Mouse (Mus musculus): ENCODE data around the gene AB124611. TPM values are rescaled to one million over a fixed set of nuclear protein-coding genes. Genes with fewer than 3 reads are reported as not detected.
A peak's percentile ranks its signal among the peaks of the same experiment; 100 is the strongest.
"Not testable (repeated sequence)": the region's sequence is repeated elsewhere in the genome, so short reads cannot be mapped to it uniquely, and the experiment has no call there.

Gene AB124611
- polyA plus RNA-seq, 1 experiment from 2014 or later, result 3.6 TPM

DNA sequence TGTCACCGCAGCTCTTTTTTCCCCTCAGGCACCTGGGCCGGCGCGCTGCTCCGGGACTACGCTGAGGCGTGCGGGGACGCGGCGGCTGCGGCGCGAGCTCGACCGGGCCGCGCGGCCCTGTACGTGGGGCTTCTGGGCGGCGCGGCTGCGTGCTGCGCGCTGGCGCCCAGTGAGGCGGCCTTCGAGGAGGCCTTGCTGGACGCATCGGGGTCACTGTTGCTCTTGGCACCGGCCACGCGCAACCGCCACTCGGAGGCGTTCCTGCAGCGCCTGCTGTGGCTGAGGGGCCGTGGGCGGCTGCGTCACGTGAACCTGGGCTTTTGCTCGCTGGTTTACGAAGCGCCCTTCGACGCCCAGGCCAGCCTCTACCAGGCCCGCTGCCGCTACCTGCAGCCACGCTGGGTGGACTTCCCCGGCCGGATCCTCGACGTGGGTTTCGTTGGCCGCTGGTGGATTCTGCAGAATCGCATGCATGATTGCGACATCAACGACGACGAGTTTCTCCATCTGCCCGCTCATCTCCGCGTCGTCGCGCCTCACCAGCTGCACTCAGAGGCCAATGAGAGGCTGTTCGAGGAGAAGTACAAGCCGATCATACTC is 67.2 kb downstream of the AB124611 start:
- H3K27ac ChIP-seq, result peak overlapping the region; percentile 88
- no peaks in the 10 kb centered on the region for H3K9me3 ChIP-seq
- peaks cover 33% of the 10 kb centered on the region for H3K4me1 ChIP-seq
- H3K27me3 ChIP-seq, result no peaks in the 10 kb centered on the region
- peak; percentile 50 for ATAC-seq (ENCODE audit: insufficient number of reproducible peaks, low FRiP score, low TSS enrichment, low read depth)
- H3K4me2 ChIP-seq, result peak overlapping the region; percentile 95
- H3K9ac ChIP-seq, result peak overlapping the region; percentile 95
- peak overlapping the region; percentile 99 for H3K4me3 ChIP-seq
- under 1% methylated on average over 69 of the region's 69 CpGs for WGBS
- H3K36me3 ChIP-seq, result peaks cover 45% of the 10 kb centered on the region

DNA sequence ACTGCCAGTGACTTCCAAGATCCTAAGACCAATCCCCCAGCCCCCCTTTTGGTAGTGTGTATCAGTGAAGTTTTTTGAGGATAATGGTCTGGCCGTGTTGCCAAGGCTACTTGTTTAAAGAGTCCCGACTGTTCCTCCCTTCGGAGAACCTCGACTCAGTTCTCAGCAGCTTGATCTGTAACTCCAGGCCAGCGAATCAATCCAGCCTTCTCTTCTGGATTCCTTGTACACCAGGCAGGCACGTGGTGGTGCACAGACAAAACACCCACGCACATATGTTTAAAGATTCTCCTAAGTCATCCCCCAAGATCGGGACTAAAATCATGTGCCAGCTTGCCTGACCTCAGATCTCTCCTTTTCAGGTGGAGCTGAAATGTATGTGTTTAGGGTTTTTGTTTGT is 68.4 kb downstream of the AB124611 start:
- H3K4me3 ChIP-seq, result peak overlapping the region; percentile 99

DNA sequence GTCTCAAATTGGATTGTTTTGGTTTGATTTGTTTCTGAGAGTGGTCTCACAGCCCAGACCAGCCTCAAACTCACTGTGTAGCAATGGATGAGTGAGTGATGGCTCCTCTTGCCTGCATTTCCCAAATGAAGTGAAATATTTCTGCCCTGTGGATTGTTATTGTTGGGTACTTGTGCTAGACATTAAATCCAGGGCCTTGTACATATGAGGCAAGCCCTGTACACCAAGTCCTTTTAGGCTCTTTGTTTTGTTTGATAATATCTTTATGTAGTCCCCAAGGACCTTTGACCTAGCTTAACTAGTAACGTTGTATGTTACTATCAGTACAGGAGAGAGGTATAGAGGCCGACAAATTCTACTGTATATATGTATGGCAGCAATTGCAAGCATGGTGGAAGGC is 68.9 kb downstream of the AB124611 start:
- no peak for ATAC-seq (ENCODE audit: insufficient number of reproducible peaks, low FRiP score, low TSS enrichment, low read depth)
- 91% methylated on average over 2 of the region's 2 CpGs for WGBS
- H3K27me3 ChIP-seq, result no peaks in the 10 kb centered on the region
- H3K9ac ChIP-seq, result no peak overlapping the region
- no peak overlapping the region for H3K4me2 ChIP-seq
- no peaks in the 10 kb centered on the region for H3K9me3 ChIP-seq
- H3K27ac ChIP-seq, result no peak overlapping the region
- H3K4me1 ChIP-seq, result peaks cover 33% of the 10 kb centered on the region
- peaks cover 29% of the 10 kb centered on the region for H3K36me3 ChIP-seq
- H3K4me3 ChIP-seq, result no peak overlapping the region

More for the DNA sequence above, 68.4 kb downstream of the AB124611 start:
- not testable (repeated sequence) for H3K27ac ChIP-seq; ATAC-seq (ENCODE audit: insufficient number of reproducible peaks, low FRiP score, low TSS enrichment, low read depth); H3K27me3 ChIP-seq; H3K9me3 ChIP-seq; H3K9ac ChIP-seq
- Histone ChIP-seq H3K4me2 (peak overlapping the region; percentile 95), H3K36me3 (peaks cover 34% of the 10 kb centered on the region), H3K4me1 (peaks cover 33% of the 10 kb centered on the region)
- WGBS, result 85% methylated on average over 8 of the region's 8 CpGs

Small RNA genes within 50 kb of the gene (microRNA-seq; reads per million reads assigned to microRNA genes)
- 32.3 reads per million, percentile 36 among the genes with 10 or more reads in this experiment for gene Mir199a-1

Other genes with a start within 250 kb of the AB124611 start
- gene Kri1, start 238.2 kb upstream of the AB124611 start, polyA plus RNA-seq (2015; fragmentation: Nextera tagmentation; extraction: Ambion mirVana), result 13.1 and 18.4 TPM in 2 replicates
- 55.3 and 60.1 TPM in 2 replicates for gene Cdkn2d, start 234.8 kb upstream of the AB124611 start, polyA plus RNA-seq (2015; fragmentation: Nextera tagmentation; extraction: Ambion mirVana)
- 42.3 and 43.2 TPM in 2 replicates for gene Ap1m2, start 213.8 kb upstream of the AB124611 start, polyA plus RNA-seq (2015; fragmentation: Nextera tagmentation; extraction: Ambion mirVana)
- gene Slc44a2, start 205.5 kb upstream of the AB124611 start, polyA plus RNA-seq (2015; fragmentation: Nextera tagmentation; extraction: Ambion mirVana), result 137 and 150 TPM in 2 replicates
- 169 and 174 TPM in 2 replicates for gene Ilf3, start 158.3 kb upstream of the AB124611 start, polyA plus RNA-seq (2015; fragmentation: Nextera tagmentation; extraction: Ambion mirVana)
- 42.3 and 45.0 TPM in 2 replicates for gene Qtrt1, start 114.3 kb upstream of the AB124611 start, polyA plus RNA-seq (2015; fragmentation: Nextera tagmentation; extraction: Ambion mirVana)
- gene Dnm2, start 101.3 kb upstream of the AB124611 start, polyA plus RNA-seq (2015; fragmentation: Nextera tagmentation; extraction: Ambion mirVana), result 76.1 and 84.4 TPM in 2 replicates
- gene Tmed1, start 15.9 kb upstream of the AB124611 start, polyA plus RNA-seq (2015; fragmentation: Nextera tagmentation; extraction: Ambion mirVana), result 123 and 132 TPM in 2 replicates
- gene Carm1, start 20.7 kb downstream of the AB124611 start, polyA plus RNA-seq (2015; fragmentation: Nextera tagmentation; extraction: Ambion mirVana), result 47.3 and 53.2 TPM in 2 replicates
- gene Timm29, start 66.5 kb downstream of the AB124611 start, polyA plus RNA-seq (2015; fragmentation: Nextera tagmentation; extraction: Ambion mirVana), result 28.3 and 31.4 TPM in 2 replicates
- 23.3 and 23.6 TPM in 2 replicates for gene Yipf2, start 66.7 kb downstream of the AB124611 start, polyA plus RNA-seq (2015; fragmentation: Nextera tagmentation; extraction: Ambion mirVana)
- gene Smarca4, start 90.0 kb downstream of the AB124611 start, polyA plus RNA-seq (2015; fragmentation: Nextera tagmentation; extraction: Ambion mirVana), result 65.4 and 68.7 TPM in 2 replicates
- gene Ldlr, start 197.3 kb downstream of the AB124611 start, polyA plus RNA-seq (2015; fragmentation: Nextera tagmentation; extraction: Ambion mirVana), result 41.4 and 42.8 TPM in 2 replicates
- gene Spc24, start 234.1 kb downstream of the AB124611 start, polyA plus RNA-seq (2015; fragmentation: Nextera tagmentation; extraction: Ambion mirVana), result 84.3 and 89.8 TPM in 2 replicates

All from limb, embryonic 15.5 days (tissue).